Mouse (Mus musculus) small intestine, adult 2 months (tissue): ENCODE results near the gene 4930568D16Rik.

Experiments
- CTCF ChIP-seq: fragments of 200-500 bp; IDR thresholded peaks from 2 replicates; pipeline ENCODE4 v1.5.1; 2012; ENCODE audit warnings: low read depth, mild to moderate bottlenecking, control low read depth, inconsistent platforms, low read length, moderate library complexity, mixed read lengths; ENCODE audit not compliant: insufficient replicate concordance, insufficient read length; ENCODE audit errors: extremely low read depth
- POLR2A ChIP-seq: fragments of 200-500 bp; IDR thresholded peaks from 2 replicates; pipeline ENCODE4 v1.6.1; 2012; ENCODE audit warnings: low read depth, mild to moderate bottlenecking, control low read depth, inconsistent platforms, low read length, moderate library complexity

- TF ChIP-seq CTCF (no peak), POLR2A (no peak)
These were observed 40.6 kb downstream of the 4930568D16Rik start for GRCm38 (mm10) chr2:35326931-35327330.
